Mouse (Mus musculus) urinary bladder, postnatal 25 days (tissue): ENCODE measurements around the gene Rad18.
"Not testable (repeated sequence)": the region's sequence is repeated elsewhere in the genome, so short reads cannot be mapped to it uniquely, and the experiment has no call there.

ENCODE experiments used
- DNase-seq: peaks from one replicate; pipeline ENCODE4 v3.0.0; 2022; ENCODE audit warnings: low spot score

Gene Rad18

DNA sequence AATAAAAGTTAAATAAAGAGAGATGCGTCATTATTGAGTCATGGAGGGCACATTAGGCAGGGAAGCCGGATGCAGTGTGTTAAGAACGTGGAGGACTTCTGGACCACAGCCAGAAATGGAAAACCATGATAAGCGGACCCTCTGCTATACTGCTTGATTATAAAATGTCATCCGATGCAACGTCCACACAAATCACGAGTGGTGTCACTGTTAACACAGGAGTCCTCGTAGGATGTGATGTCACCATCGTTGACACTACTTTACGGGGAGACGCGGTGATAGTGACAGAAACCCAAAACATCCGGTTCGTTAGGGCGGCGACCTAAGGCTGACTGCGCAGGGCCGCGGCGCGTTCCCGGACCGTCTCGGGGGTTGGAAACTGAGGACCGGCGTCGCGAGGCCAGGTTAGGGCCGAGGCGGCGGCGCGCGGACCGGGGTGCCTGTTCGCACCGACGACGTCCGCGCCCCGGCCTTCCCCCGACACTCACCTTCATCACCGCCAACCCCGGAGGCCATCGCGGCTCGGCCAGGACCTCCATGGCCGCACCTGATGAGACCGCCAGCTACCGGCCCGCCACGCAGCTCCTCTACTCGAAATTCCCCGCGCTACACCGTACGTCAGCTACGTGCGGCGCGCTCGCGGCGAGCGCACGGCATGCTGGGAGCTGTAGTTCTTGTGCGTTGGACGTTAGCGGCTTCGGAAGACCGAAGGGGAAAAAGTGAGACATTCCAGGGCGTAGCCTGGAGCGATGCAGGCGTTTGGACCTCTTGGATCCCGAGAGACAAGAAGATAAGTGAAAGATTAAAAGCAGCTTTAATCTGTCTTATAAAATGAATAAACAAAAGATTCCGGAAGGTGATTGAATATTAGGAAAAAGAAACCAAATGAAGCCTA lies at the start of gene Rad18:
Rad18 (minus strand) TSS at position 631 of the 895 bp plus-strand sequence.
- DNase-seq, result peak; percentile 76

DNA sequence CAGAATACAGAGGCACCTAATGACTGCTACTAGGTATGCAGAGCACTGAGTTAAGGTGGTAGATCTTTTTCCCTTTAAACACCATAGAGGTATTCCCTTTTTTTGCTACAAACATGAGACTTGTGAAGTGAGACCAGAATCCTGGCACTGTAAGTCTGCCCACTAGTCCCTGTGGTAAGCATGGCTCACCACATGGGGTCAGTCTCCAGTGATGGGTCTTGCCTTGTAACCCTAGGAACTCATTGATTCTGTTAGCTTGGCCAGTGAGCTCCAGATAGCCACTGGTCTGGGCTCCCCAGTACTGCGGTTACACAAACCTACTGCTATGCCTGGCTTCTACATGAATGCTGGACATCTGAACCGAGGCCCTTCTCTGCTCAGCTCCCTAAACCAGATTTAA lies 45.8 kb upstream of the Rad18 start:
- no peak for DNase-seq

DNA sequence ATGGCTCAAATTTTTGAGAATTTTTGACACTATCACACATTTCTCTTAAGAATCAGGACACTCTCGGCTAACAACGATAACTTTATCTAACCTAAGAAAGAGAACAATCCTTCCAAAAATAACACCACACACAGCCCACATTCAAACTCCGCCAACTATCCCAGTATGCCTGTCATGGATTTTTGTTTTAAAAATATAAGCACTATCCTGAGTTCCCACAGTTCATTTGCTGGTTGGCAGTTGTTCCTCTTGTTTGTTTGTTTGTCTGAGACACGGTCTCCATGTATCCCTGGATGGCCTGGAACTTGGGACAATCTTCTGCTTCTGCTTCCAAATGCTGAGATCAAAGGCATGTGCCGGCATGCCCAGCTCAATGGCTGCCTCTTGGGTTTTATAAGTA lies 45.3 kb upstream of the Rad18 start:
- no peak for DNase-seq

DNA sequence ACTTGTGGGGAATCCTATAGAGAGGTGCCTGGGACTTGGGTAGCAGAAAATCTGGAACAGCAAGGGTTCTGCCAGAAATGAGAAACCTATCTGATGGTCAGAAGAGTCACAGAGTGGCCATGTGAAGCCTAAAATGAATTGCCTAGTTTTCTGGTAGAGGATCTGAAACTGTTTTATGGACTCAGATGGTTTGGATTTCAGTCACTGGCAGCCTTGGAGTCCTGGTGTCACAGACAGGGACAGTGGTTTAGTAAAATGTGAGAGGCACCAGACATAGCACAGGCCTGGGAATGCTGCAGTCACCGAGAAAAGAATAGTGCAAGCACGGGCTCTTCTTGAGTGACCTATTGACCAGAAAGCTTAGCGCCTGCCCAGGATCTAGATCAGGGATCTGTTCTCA lies 43.1 kb upstream of the Rad18 start:
- DNase-seq, result no peak

DNA sequence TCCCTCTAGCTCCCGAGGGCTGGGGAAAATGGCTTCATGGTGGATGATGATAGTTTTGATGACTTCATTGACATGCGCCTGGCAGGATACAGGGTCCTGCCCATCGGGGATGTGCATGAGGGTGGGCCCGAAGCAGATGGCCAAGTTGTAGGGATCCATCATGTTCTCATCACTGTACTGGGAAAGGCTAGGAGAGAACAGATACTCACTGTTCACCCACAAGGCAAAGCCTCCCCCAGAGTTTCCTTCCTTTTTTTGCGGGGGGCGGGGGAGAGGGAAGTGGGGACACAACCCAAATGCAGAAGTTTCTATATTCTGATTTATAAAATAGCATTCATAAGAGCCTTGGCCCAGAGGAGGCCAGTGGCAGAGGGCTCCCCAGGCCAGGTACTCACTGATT lies 42.4 kb upstream of the Rad18 start:
- DNase-seq, result no peak

DNA sequence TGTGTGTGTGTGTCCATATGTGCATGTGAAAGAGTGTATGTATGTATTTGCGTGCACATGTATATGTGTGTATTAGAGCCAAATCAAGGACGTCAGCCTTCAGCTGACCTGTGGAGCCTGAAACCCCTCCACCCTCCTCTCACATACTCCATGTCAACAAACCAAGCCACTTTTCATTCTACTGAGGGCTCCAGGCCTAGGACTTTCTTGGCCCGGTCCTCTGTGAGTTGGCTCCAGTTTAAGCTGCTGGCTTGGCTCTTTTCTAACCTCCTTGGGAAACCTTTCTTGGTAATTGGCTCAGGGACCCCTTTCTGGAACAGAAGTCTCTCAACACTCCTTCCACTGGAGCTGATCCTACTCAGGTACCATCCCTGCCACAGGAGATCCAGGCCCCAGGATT lies 40.0 kb upstream of the Rad18 start:
- DNase-seq, result no peak

DNA sequence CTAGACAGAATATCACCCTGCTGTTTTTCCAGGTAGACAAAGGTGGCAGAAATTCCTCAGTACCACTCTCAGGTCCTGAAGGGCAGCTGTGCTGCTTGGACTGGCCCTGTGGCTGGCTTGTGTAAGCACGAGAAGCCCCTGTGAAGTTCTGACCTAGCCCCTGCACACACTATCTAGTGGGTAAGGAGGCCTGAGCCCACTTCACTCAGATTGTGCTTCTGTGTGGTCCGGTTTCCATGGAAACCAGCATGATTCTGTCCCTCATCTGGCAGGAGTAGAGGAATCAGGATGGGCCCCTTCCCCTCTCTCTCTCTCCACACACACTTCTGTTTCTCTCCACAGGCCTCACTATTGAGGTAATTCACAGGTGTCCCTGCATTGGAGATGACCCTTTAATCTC lies 38.6 kb upstream of the Rad18 start:
- DNase-seq, result no peak

DNA sequence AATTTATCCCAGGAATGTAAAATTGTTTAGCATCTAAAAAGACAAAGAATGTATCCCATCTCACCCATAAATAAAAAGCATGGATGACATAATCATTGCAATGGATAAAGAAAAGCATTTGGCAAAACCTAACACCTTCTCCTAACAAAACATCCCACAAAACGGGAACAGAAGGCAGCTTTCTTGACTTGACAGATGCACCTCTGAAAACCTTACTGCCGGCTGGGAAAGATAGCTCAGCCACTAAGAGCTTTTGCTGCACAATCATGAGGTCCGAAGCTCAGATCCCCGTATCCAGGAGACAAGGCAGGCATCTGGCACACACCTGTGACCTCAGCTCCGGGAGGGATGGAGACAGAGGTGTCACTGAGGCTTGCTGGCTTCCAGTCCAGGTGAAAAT lies 37.5 kb upstream of the Rad18 start:
- DNase-seq, result no peak

DNA sequence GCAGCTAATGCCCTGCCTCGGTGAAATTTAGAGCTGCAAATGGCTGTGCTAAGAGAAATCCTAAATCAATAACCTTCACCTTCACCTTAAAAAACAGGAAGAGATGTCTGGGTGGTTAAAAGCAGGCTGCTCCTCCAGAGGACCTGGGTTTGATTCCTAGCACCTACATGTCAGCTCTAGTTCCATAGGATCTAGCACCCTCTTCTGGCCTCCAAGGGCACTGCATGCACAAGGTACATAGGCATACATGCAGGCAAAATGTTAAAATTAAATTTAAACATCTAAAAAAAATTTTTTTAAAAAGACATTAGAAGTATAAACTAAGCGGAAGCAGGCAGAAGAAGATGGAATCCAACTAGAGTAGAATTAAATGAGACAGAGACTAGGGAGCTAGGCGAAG lies 35.9 kb upstream of the Rad18 start:
- no peak for DNase-seq

DNA sequence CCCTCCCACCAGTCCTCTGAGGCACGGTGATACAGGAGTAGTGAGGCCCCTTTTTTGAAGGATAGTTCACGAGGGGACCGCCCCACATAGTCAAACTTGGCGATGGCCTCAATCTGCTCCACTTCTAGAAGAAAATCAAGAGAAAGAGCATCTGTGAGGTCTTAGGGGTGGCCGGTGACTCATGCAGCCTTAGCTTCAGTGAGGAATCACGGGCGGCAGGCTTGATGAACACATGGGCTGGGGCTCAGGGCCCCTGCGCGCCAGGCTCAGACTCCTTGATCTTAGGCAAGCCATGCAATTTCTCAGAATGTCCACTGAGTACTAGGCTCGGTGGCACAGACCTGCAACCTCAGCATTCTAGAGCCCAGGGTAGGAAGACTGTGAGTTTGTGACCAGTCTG lies 34.9 kb upstream of the Rad18 start:
- no peak for DNase-seq

DNA sequence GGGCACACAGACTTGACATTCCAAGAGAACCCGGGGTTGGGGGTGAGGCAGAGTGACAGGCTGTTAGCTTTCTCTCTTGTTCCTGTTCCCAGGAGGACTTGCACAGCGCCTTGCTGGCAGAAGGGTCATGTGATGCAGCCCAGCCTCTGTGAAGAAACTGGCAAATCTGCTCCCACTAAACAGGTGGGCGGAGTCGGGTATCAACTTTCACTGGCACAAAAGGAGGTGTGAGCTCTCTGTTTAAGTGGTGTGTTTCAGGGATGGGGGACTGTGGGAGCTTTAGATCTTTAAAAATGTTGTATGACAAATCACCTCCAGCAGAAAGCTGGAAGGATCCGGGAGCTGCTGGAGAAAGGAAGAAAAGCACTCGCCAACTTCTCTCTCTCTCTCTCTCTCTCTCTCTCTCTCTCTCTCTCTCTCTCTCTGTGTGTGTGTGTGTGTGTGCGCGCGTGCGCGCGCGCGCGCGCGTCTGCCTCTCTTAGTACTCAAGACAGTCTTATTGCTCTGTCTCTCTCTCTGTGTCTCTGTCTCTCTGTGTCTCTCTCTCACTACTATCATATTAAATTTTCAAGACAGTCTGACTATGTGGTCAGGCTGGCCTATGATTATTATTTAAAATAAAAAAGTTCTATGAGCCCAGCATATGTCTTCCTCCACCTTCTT lies 32.4 kb upstream of the Rad18 start:
- peak; percentile 43 for DNase-seq

DNA sequence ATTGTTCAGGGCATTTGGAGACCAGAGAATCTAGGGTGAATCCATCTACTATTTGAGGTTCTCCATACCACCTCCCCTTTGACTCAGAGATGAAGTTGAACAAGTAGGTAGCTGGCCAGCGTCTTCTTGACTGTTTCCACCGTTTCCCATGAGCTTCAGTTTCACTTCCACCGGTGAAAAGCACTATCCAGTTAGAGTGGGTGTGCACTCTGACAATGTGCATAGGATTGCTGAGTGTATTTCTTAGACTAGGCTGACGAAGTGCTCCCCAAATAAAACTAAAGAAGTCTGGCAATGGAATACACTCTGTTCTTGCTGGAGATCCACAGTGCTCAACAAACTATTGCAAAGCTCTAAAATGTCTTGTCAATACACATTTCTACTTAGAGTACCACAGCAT lies 29.0 kb upstream of the Rad18 start:
- no peak for DNase-seq

DNA sequence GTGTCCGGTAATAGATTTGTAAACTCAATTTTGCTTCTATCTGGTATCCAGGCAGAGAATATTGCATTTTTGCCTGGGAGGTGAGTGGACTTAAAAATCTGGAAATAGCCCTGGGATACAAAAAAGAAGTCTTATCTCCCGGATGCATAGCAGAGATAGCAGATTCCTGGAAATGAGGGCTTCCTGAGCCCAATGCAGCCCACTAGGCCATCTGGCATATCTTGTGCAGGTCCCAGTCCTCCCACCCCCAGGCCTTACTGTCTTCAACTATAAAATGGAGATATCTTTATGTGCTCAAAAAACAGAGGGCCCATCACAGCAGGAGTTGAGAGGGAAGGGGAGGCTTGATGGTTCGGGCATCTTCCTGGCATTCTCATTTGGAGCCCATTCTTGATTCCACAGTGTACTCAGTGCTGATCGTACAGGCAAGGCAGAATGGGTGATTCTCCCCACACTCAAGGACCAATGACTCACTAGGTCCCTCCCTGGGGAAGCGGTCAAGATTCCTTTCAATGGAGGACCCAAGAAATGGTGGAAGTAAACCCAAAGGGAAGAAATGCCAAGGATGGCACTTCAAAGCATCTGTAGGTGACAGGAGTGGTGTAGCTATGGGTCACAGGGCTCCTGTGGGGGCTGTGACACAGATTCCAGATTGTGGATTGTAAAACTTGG lies 24.1 kb upstream of the Rad18 start:
- no peak for DNase-seq

DNA sequence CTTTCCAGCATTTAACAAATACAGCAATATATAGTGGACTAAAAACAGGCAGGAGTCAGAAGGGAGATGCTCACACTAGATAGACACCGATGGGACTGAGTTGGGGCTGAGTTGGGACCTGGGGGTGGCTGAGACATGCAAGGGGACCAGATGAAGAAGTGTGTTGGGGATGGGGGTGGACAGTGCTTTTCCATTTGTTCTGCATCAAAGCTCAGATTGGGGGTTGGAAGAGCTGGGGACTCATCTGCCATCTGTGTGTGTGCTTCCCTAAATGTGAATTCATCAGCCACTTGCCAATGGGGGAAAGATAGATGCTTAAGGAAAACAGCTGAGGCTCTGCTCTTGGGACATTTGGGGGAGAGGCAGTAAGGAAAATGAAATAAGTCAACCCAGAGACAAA lies 23.5 kb upstream of the Rad18 start:
- no peak for DNase-seq

DNA sequence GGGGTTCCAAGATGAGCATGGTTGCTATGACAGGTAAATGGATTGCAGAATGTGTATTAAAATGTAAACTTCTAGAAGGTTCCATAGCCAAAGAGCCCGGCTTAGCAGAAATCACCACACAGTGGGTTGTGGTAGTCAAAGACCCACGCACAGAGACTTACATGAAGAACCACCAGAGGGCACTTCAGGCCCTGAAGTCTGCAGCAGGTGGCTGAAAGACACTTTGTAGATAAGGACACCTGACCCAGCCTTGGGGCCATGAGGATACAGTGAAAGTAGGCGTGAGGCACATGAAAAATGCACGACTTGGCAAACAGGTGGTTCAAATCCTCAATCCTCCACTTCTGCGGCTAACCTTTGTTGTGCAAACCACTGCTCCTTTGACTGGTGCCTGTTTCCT lies 20.7 kb upstream of the Rad18 start:
- no peak for DNase-seq

DNA sequence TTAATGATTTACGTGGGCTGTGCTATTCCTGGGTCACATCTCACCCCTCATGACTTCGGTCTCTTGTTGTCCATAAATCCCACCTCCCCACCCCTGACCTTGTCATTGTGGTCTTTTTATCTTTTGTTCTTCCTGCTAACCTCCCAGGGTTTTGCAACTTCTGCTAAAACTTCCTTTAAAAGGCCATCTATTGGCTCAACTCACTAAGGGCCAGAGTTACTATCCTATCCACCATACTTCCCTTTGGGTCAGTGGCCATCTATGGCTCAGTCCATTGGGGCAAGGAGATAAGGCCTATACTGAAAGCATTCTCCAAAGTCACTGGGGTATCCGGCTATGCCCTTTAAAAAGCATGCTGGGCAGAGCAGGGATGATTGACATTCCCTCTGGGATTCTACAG lies 17.5 kb upstream of the Rad18 start:
- DNase-seq, result no peak

DNA sequence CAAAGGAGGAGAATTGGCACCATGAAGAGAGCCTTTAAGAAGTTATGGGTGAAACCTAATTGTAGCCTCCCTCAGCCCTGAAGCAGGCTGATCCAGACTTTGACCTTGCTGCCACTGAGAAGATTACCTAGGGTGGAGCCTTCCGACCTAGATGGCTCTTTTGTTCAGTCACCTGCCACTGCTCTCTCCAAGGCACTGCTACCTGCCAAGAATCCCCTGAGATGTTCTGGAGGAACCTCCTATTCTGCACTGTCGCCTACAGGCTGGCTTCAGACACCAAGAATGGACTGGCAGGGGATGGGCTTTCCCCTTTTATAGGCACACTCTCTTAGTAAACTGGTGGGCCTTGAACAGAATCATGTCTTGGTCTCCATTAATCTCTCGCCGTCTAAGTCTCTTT lies 5.8 kb upstream of the Rad18 start:
- not testable (repeated sequence) for DNase-seq

DNA sequence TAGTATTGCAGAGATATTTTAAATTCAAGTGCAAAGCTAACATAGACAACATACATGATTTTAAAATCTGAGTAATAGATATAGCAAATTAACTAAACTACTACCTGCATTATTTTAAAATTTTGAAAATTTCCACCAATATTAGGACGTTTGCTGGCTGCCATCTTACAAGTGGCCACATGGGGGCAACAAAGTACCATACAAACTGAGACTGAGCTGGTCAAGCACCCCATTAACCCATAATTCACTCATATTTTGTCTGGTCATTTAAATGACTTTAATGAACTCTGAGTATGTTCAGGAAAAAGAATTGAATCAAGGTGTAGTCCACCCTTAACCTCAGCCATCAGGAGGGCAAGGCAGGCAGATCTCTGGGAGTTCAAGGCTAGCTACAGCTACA lies 3.9 kb upstream of the Rad18 start:
- peak; percentile 59 for DNase-seq

DNA sequence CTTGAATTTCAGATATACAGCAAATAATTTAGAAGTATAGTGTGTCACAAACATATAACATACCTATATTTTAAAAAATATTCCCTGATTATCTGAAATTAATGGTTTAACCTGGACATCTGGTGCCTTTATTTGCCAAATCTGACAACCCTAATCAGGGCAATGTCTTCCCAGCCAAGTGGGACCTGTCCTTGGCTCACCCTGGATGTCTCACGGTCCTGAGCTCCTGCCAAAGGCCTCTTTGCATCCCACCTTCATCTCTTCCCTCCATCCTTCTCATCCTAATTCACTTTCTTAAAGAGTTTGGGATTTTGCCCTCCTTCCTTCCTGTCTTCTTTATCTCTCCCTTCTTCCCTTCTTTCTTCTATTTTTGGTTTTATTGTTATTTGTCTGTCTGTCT lies 2.6 kb upstream of the Rad18 start:
- DNase-seq, result no peak

DNA sequence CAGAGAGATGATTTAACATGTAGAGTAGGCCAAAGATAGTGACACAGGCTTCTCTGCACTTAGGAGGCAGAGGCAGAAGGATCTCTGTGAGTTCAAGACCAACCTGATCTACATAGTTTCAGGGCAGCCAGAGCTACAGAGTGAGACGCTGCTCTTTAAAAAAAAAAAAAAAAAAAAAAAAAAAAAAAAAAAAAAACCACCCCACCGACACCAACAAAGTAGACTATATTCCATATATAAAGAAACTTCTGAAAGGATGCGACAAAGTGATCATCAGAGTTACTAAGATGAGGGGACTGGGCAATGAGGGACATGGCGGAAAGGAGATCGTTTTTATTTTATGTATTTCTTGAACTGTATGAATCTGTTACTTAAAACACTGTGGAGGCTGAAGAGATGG lies 2.0 kb downstream of the Rad18 start:
- no peak for DNase-seq

DNA sequence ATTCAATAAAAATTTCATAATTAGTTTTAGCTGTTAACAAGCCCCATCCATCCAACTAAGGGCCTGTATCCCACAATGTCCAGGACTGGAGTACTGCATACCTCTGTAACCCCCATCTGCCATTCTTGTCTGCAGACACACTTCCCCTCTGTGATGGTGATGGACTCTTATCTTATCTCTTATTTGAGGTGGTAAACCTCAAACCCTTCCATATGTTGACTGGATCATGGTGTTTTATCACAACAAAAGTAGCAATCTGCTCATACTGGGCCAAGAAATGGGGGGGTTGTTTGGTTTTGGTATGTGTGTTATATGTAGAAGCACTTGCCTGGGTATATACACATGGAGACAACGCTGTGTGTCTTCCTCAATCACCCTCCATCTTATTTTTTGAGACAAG lies 5.0 kb downstream of the Rad18 start:
- DNase-seq, result no peak

DNA sequence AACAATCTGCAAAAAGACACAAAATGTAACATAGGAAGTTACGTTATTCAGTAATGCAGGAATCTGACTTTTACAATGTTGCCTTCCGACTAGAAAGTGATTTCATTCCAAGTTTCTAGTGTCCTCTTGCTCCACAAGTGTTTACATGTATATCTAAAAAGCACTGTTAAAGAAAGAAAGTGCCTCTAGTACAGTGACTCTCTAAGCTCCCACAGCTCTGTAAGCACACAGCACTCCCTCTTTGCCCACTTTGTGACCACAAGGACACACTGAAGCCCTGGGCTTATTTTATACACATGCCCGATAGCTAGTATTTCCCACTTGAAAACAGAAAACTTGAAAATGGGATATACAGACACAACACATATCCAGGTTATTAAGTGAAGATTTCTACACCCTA lies 8.5 kb downstream of the Rad18 start:
- no peak for DNase-seq

DNA sequence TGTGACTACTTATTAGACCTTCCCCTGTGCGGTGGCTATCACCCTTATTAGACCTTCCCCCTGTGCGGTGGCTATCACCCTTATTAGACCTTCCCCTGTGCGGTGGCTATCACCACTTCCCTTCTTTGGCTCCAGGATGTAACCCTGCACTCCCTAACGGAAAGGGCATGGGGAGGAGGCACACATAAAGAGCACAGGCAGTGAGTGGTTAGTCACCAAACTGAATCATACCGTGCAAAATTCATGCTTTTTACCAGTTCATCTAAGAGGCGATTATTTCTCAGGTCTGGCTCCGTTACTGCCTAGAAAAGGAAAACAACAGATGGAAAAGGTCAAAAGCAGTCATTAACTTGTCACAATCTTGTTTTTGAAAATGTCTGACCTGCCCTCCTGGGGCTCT lies 10.0 kb downstream of the Rad18 start:
- no peak for DNase-seq
